Mouse (Mus musculus): ENCODE data around the gene Gm17428.

GRCm38 (mm10) chr14:54976633-54977032, at the start of gene Gm17428:
- no peak for TF ChIP-seq POLR2A (IDR thresholded peaks at IDR 0.05; ENCODE audit: borderline replicate concordance, extremely low read depth, low read depth, low read length)
- TF ChIP-seq CTCF (IDR thresholded peaks at IDR 0.05; ENCODE audit: insufficient read depth, low read length), result no peak
